ENCODE assay signal across 10 mouse cellular contexts in genomic region chr5:130000735-130001134, GRCm38 (mm10). TPM values are rescaled to one million over a fixed set of nuclear protein-coding genes. Genes with fewer than 3 reads are reported as not detected.
A peak's percentile ranks its signal among the peaks of the same experiment; 100 is the strongest.
DNase-seq lines count a peak whose midpoint lies in the region.
"Had no signal": no experiment of that assay in that cellular context is flagged by ENCODE, and none has a peak within 500 bp of the region (broad histone marks: within the 10 kb centered on the region; RNA-seq: fewer than 3 reads in every experiment).

No protein-coding gene starts in this region.

- H3K4me3 ChIP-seq in brown adipose tissue, adult 24 weeks (ENCODE audit: insufficient read depth, low read depth, low read length): no peak overlapping the region
- peak overlapping the region; percentile 94 for H3K4me3 ChIP-seq in megakaryocyte, embryonic 14.5 days (replicated peaks)
- H3K4me3 ChIP-seq in midbrain, embryonic 10.5 days: no peak overlapping the region
- H3K4me3 ChIP-seq: hindbrain, embryonic 13.5 days had no signal

- peaks cover 8% of the 10 kb centered on the region; the same call in 1 of the 2 replicates for H3K4me1 ChIP-seq in brown adipose tissue, adult 24 weeks (ENCODE audit: control insufficient read depth, insufficient read depth, insufficient read length, low read length)
- peaks cover 36% of the 10 kb centered on the region for H3K4me1 ChIP-seq in megakaryocyte, embryonic 14.5 days
- H3K4me1 ChIP-seq in midbrain, embryonic 10.5 days: peaks cover 21% of the 10 kb centered on the region

- DNase-seq in layer of hippocampus, adult 11-12 months (ENCODE audit: low spot score): peak; percentile 39
- no peak for DNase-seq in layer of hippocampus, adult 9-10 months (ENCODE audit: low spot score)
- DNase-seq in large intestine, adult 2 months (ENCODE audit: low read depth, low spot score): peak; percentile 21
- no peak for DNase-seq in cerebellum, postnatal 4 days (ENCODE audit: low spot score in 2 of 2)
- DNase-seq in midbrain, embryonic 10.5 days (ENCODE audit: low spot score): no peak
- DNase-seq in ovary, adult 18-20 months (ENCODE audit: low spot score): no peak

- H3K9me3 ChIP-seq in megakaryocyte, embryonic 14.5 days: peaks cover 14% of the 10 kb centered on the region
- H3K9me3 ChIP-seq in midbrain, embryonic 10.5 days (replicated peaks): peaks cover 19% of the 10 kb centered on the region; the same call in 1 of the 2 replicates
- H3K9me3 ChIP-seq: limb, embryonic 15.5 days had no signal

- WGBS in large intestine, adult 2 months: 43% methylated on average over 12 of the region's 12 CpGs
- WGBS in midbrain, embryonic 10.5 days: 92% methylated on average over 12 of the region's 12 CpGs

- peaks cover 56% of the 10 kb centered on the region for H3K36me3 ChIP-seq in megakaryocyte, embryonic 14.5 days (replicated peaks; ENCODE audit: low read length)
- H3K36me3 ChIP-seq in midbrain, embryonic 10.5 days: peaks cover 16% of the 10 kb centered on the region; the same call in 1 of the 2 replicates
- H3K36me3 ChIP-seq: hindbrain, embryonic 13.5 days had no signal

- H3K27me3 ChIP-seq in megakaryocyte, embryonic 14.5 days (replicated peaks): no peaks in the 10 kb centered on the region
- peaks cover 4% of the 10 kb centered on the region; the same call in 1 of the 2 replicates for H3K27me3 ChIP-seq in midbrain, embryonic 10.5 days (ENCODE audit: low read depth, poor library complexity, severe bottlenecking)
- H3K27me3 ChIP-seq: hindbrain, embryonic 13.5 days; limb, embryonic 15.5 days had no signal

- H3K27ac ChIP-seq in brown adipose tissue, adult 24 weeks (replicated peaks; ENCODE audit: low read depth, low read length): peak overlapping the region; percentile 40
- H3K27ac ChIP-seq in midbrain, embryonic 10.5 days (replicated peaks): no peak overlapping the region
- H3K27ac ChIP-seq: hindbrain, embryonic 13.5 days; limb, embryonic 15.5 days had no signal

RNA-seq across cellular contexts. Expression of gene Gusb, which starts 2.1 kb away (rescaled TPM):
- 16.5 and 18.5 TPM in 2 replicates for polyA plus RNA-seq in brown adipose tissue, adult 24 weeks (2012; ENCODE audit: insufficient read depth, insufficient read length, missing spikeins)
- 25.9 and 32.9 TPM in 2 replicates for polyA plus RNA-seq in large intestine, adult 2 months (2012; rRNA removed)
- 8.4 and 20.3 TPM in 2 replicates for polyA plus RNA-seq in megakaryocyte, embryonic 14.5 days (2012; ENCODE audit: insufficient read depth, low replicate concordance)
- 33.6 and 34.1 TPM in 2 replicates for polyA plus RNA-seq in midbrain, embryonic 10.5 days (2016; fragmentation: Nextera tagmentation; extraction: Ambion mirVana)

RNA-seq across cellular contexts. Expression of gene Asl, which starts 28.3 kb away (rescaled TPM):
- 23.4 and 27.8 TPM in 2 replicates for polyA plus RNA-seq in brown adipose tissue, adult 24 weeks (2012; ENCODE audit: insufficient read depth, insufficient read length, missing spikeins)
- polyA plus RNA-seq in large intestine, adult 2 months (2012; rRNA removed): 34.7 and 39.6 TPM in 2 replicates
- polyA plus RNA-seq in megakaryocyte, embryonic 14.5 days (2012; ENCODE audit: insufficient read depth, low replicate concordance): 16.1 and 48.0 TPM in 2 replicates
- 33.3 and 36.0 TPM in 2 replicates for polyA plus RNA-seq in midbrain, embryonic 10.5 days (2016; fragmentation: Nextera tagmentation; extraction: Ambion mirVana)

RNA-seq across cellular contexts. Expression of gene Crcp, which starts 28.4 kb away (rescaled TPM):
- polyA plus RNA-seq in brown adipose tissue, adult 24 weeks (2012; ENCODE audit: insufficient read depth, insufficient read length, missing spikeins): 21.9 and 23.3 TPM in 2 replicates
- 13.1 and 13.4 TPM in 2 replicates for polyA plus RNA-seq in large intestine, adult 2 months (2012; rRNA removed)
- polyA plus RNA-seq in megakaryocyte, embryonic 14.5 days (2012; ENCODE audit: insufficient read depth, low replicate concordance): 11.4 TPM in 1 of 2 replicates, not detected in the other
- 63.8 and 65.9 TPM in 2 replicates for polyA plus RNA-seq in midbrain, embryonic 10.5 days (2016; fragmentation: Nextera tagmentation; extraction: Ambion mirVana)

RNA-seq across cellular contexts. Expression of gene Vkorc1l1, which starts 59.0 kb away (rescaled TPM):
- 31.1 and 41.5 TPM in 2 replicates for polyA plus RNA-seq in brown adipose tissue, adult 24 weeks (2012; ENCODE audit: insufficient read depth, insufficient read length, missing spikeins)
- 19.2 and 19.7 TPM in 2 replicates for polyA plus RNA-seq in large intestine, adult 2 months (2012; rRNA removed)
- 3.5 and 13.7 TPM in 2 replicates for polyA plus RNA-seq in megakaryocyte, embryonic 14.5 days (2012; ENCODE audit: insufficient read depth, low replicate concordance)
- 30.9 and 35.5 TPM in 2 replicates for polyA plus RNA-seq in midbrain, embryonic 10.5 days (2016; fragmentation: Nextera tagmentation; extraction: Ambion mirVana)

Comparison
In these comparisons a context has a peak if more than half of its experiments do, and no peak if none do; other contexts are left out.
1. DNase-seq: peak in layer of hippocampus, adult 11-12 months (single experiment) and large intestine, adult 2 months (single experiment); none in layer of hippocampus, adult 9-10 months (single experiment), cerebellum, postnatal 4 days (0 of 2), midbrain, embryonic 10.5 days (single experiment) and ovary, adult 18-20 months (single experiment).